Mouse (Mus musculus) ovary, postnatal 36 days (tissue): ENCODE results near the gene Enox1.

Experiments used
- DNase-seq: peaks from one replicate; pipeline ENCODE4 v3.0.0; 2022; ENCODE audit warnings: low spot score, mixed read lengths

Enox1 gene

DNA sequence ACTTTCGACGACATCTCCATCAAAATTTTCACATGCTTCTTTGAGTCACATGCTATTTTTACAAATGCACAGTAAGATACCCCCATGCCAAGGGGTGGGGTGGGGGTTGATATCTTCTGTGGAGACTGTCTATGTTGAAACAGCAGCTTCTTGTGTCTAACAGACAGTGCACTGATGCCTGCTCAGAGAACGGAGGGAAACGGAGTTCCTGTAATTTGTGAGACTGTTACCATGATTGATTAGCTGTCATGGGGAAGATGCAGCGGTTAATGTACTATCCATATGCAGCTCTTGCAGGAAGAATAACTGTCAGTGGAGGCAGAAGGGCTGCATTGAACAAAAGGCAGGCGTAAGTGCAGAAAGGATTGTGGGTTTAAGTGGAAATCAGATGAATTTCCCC is 117.2 kb downstream of the Enox1 start:
- no peak for DNase-seq

GRCm38 (mm10) chr14:77275607-77276006 is 119.0 kb downstream of the Enox1 start:
- DNase-seq, result no peak

- DNase-seq, result no peak
Observed at GRCm38 (mm10) chr14:77279143-77279542, 122.6 kb downstream of the Enox1 start.

GRCm38 (mm10) chr14:77280454-77280853 is 123.9 kb downstream of the Enox1 start:
- DNase-seq, result no peak

DNA sequence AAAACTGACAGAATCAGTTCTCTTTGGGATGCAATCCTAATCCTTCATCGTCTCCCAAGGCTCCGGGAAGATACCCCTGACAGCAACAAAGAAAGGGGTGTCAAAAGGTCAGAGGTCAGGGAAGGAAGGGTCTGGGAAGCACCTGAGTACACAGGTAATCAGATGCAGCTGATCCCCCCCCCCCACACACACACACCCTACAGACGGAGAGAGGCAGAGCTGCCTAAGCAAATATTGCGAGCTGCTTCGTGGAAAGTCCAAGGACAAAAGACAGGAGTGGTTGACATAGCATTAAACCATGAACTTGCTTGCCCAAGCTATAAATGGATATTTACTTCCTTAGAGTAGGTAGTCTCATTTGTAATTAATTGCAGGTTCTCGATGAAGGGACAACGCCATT is 124.3 kb downstream of the Enox1 start:
- DNase-seq, result no peak

- DNase-seq, result no peak
Observed at GRCm38 (mm10) chr14:77283939-77284338, 127.4 kb downstream of the Enox1 start.

GRCm38 (mm10) chr14:77285453-77285852 is 128.9 kb downstream of the Enox1 start:
- DNase-seq, result no peak

- no peak for DNase-seq
Observed at GRCm38 (mm10) chr14:77291756-77292155, 135.2 kb downstream of the Enox1 start.

DNA sequence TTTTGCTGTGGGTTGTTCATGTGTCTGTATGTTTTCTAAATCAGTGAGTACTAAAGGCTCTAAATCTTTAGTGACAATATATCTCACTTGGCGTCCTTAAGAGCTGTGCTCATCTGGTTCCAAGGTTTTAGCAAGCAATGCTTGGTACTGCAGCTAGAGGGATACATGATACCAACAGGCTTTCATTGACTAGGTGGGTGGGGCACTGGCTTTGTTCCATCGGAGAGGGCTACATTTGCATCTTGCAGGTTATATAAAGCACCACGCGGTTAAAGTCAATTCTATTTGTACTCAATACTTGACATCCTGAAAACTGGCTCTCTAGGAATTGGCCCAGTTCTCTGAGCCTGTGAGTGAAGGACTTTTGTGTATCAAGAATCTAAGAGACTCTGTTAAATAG is 140.5 kb downstream of the Enox1 start:
- no peak for DNase-seq

DNA sequence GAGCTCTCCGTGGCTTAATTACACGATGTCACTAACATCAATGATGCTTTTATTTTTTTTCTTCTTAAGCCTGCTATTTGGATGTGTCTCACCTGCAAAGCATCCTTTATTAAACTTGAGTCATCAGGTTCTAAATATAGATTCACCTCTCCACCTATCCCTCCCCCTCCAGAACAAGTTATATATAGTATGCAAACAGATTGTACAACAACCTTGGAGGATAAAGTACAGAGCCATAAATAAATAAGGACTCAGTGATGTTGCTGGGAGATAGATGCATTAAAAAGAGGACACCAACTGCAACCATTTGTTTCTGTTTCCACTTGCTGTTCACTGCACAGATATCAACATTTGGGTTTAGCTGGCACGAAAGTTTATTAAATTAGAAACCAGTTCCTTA is 141.8 kb downstream of the Enox1 start:
- no peak for DNase-seq

- DNase-seq, result no peak
Observed at GRCm38 (mm10) chr14:77309571-77309970, 153.0 kb downstream of the Enox1 start.

DNA sequence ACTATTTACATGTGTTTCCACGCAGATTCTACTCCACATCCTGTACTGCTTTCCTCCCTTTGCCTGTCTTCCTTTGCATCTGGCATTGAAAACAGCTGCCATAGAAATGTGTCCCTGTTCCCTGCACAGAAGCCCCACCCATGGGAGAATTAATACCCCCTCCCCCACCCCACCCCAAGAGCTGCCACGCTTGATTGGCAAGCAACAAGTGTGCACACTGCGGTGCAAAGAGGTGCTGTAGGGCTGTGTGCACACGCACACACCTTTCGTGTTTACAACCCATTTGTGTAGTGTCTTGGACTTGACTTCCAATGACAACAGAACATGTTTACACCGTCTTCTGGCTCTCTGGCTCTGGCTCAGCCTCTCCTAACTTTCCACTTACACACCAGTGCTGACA is 154.9 kb downstream of the Enox1 start:
- DNase-seq, result no peak

DNA sequence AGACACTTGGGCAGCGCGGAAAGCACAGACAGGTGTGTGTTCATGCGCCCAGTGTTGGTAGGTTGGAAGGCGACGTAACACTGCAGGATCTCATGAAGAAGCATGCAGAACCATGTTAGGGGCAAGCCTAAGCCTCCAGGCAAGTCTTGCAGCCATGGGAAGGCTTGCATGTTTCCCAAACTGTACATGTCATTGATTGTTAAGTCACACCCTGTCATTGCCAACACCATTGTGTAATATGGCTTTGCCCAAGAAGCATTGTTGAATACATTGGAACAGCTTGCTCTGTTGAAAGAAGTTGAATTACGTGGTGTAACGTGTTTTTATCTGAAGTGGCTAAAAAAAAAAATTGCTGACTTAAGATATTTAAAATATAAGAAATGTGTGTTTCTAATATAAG is 162.8 kb downstream of the Enox1 start:
- DNase-seq, result no peak

- no peak for DNase-seq
Observed at GRCm38 (mm10) chr14:77324348-77324747, 167.8 kb downstream of the Enox1 start.

- DNase-seq, result no peak
Observed at GRCm38 (mm10) chr14:77327693-77328092, 171.1 kb downstream of the Enox1 start.

GRCm38 (mm10) chr14:77329791-77330190 is 173.2 kb downstream of the Enox1 start:
- no peak for DNase-seq

DNA sequence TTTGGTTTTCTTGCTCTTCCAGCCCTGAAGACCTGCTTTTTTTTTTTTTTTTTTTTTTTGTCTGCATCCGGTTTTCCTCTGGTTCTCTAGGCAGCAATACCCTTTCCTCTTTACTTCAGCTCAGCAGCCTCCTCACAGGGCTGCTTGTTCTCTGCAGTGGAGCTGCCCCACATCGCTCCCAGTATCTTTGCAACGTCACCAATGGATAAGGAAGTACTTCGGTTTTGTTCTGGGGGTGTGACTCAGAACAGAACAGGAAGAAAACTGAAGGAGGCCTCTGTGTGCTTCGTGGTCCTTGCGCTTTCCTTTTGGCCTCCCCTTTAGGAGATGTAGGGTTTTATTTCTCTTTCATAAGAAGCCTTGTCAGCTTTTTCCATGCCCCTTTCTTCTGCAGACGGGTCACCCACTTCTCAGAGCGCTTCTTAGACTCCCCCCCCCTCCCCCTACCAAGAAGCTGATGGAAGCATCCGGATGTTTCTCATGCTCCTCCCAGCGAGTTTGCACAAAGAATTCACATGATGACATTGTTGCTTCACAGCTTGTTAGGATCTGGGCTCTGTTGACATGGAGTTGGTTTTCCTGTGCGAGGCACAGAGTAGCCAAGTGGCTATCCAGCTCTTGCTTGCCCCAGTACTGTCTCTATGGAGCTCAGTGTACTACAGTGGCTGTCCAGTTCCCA is 187.2 kb downstream of the Enox1 start:
- no peak for DNase-seq

- DNase-seq, result no peak
Observed at GRCm38 (mm10) chr14:77346296-77346695, 189.7 kb downstream of the Enox1 start.

DNA sequence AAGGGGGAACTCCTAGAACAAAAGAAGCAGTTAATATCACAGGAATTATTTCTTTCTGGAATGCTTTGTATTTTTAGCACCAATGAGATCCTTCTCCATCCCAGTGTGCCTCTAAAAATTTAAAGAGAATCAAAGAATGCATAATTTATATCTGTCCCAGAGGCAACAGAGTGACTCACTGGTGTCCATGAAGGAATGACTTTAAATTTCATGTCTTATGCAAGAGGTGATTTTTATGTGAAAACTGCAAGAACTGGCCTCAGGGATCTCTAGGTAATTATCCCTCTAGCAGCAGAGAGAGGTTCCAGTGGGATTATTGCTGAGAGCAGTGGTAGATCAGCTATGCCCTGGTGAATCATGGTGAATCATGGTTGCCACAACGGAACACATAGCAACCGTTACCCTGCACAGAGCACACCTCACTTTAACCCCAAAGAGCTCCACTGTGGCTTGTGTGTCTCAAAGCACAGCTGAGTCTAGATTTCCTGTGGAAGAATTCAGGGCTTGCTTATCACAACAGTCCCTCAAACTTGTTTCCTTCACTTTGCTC is 195.3 kb downstream of the Enox1 start:
- no peak for DNase-seq

DNA sequence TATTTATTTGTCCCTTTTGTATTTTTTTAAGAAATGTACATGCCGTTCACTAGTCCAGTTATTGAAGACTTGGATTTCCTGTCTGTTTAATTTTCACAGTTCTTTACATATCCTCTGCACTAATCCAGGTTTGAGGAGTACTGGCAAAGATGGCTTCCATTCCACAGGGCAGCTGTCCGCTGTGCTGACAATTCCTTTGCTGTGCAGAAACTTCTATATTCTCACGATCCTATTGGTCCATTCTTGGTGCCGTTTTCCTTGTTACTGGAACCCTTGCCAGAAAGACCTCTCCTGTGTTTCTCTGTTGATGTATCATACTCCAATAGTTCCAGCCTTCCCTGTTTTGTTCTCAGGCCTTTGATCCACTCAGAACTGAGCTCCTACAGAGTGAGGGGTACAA is 206.1 kb downstream of the Enox1 start:
- no peak for DNase-seq

DNA sequence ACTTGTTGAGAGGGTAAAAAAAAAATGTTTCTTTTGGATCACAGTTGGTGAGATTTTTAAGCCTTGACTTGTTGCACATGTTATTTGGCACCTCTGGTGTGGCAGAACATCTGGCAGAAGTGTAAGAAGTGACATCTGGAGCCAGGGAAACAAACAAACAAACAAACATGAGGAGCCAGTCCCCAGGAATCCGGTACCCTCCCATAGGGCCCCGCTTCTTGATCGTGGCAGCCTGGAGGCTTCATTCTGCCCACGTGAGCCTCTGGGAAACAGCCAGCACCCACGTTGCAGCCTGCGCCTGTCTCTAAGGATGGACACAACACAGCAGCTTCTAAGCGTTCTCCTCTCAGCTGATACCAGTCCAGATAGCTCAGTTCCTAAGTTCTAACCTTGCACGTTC is 211.8 kb downstream of the Enox1 start:
- no peak for DNase-seq

DNA sequence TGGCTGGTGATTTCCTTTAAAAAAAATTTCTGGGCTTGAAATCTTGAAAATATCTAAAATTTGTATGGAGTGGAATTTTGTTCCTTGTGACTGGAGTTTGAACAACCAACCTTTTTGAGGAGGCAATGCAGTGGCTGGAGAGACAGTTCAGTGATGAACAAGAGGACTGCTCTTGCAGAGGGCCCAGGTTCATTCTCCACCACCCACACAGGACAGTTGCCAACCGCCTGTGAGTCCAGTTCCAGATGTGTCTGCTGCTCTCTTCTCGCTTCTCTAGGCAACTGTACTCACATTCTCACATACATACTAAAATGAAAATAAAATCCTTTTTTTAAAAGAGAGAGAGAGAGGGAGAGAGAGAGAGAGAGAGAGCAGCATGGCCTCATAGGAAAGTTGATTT is 212.5 kb downstream of the Enox1 start:
- no peak for DNase-seq

GRCm38 (mm10) chr14:77370521-77370920 is 214.0 kb downstream of the Enox1 start:
- no peak for DNase-seq

GRCm38 (mm10) chr14:77371977-77372376 is 215.4 kb downstream of the Enox1 start:
- no peak for DNase-seq
